Mouse (Mus musculus) neutrophil, adult 5-6 weeks (primary cell): ENCODE results near the gene Sobp. TPM values are rescaled to one million over a fixed set of nuclear protein-coding genes. Genes with fewer than 3 reads are reported as not detected.
A peak's percentile ranks its signal among the peaks of the same experiment; 100 is the strongest.

ENCODE experiments used
- ATAC-seq: fragments of 151-379, 151-347 bp; 2 replicates; pipeline ENCODE4 v1.8.0; 2017; ENCODE audit warnings: mild to moderate bottlenecking, moderate TSS enrichment; ENCODE audit not compliant: insufficient number of reproducible peaks, poor library complexity, low FRiP score, severe bottlenecking; ENCODE audit errors: extremely low read depth
- total RNA-seq: library from RNA; stranded (forward); fragments of 200-1000 nt; gene quantifications from 2 replicates; pipeline ENCODE4 v1.2.3, GENCODE M21; 2017

Sobp gene
- not detected in 2 replicates for total RNA-seq

DNA sequence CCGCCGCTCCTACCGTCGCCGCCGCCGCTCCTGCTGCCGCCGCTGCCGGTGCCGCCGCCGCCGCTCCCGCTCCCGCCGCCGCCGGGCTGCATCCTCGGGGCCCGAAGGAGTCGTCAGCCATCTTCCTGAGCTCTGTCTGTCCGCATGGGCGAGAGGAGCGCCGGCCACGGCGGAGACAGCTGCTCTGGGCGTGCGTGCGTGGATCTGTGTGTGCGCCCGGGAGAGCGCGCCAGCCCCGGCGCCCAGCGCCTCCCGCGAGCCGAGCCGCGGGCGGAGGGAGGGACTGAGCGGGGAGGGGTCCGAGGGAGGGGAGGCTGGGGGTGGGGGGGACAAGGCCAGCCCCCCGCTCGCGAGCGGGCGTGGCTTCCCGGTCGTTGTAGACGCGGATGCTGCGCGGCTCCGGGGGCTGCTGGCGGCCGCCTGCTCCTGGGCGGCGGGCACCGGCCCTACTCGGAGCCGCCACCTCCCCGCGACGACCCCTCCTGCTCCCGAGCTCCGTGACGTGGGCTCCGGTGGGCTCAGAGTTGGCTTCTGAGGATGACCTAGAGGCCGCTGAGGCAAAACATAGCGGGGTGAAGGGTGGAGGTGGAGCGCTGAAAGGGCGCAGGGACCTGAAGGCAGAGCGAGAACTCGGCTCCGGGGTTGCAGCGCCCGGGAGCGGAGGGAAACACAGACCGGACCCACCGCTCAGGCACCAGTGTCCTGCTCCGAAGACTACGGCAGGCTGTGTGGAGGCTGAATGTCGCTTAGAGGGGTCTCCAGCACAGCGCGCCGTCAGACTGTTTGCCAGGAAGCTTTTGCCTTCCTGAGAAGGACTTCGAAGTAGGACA, at the start of gene Sobp, which contains the start of gene 9030612E09Rik:
Gene Sobp, minus strand, starts transcription at position 205 of the 830 bp plus-strand sequence.
Gene 9030612E09Rik, plus strand, starts transcription at position 379 of the 830 bp plus-strand sequence.
- no peak for ATAC-seq

DNA sequence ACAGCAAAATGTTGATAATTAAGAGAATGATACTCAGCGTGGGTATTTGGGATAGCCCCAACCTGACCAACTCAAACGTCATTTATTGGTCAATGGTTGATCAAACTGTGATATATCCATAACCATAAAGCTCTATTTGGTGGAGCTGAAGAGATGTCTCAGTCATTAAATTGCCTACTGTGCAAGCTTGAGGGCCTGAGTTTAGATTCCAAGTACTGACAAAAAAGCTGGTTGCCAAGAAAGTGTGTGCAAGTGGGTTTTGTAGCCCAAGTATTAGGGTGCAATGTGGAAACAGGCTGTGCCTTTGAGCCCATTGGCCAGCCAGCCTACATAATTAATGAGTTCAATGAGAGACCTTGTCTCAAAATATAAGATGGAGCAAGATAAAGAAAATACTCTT, 49.1 kb upstream of the Sobp start:
- ATAC-seq: no peak

DNA sequence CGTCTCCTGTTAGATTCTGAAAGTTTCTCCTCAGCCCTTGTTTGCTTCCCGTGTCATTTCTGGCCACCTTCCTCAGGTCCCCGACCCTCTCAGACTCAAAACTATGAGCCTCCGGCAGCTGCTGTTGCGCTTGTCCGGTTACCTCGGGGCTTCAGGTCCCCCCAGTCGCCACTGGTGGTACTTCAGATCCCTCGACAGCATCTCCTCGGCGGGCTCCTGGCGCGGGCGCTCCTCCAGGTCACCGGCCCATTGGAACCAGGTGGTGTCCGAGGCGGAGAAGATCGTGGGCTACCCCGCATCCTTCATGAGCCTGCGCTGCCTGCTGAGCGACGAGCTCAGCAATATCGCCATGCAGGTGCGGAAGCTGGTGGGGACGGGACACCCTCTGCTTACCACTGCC, 47.3 kb upstream of the Sobp start:
- ATAC-seq: no peak

DNA sequence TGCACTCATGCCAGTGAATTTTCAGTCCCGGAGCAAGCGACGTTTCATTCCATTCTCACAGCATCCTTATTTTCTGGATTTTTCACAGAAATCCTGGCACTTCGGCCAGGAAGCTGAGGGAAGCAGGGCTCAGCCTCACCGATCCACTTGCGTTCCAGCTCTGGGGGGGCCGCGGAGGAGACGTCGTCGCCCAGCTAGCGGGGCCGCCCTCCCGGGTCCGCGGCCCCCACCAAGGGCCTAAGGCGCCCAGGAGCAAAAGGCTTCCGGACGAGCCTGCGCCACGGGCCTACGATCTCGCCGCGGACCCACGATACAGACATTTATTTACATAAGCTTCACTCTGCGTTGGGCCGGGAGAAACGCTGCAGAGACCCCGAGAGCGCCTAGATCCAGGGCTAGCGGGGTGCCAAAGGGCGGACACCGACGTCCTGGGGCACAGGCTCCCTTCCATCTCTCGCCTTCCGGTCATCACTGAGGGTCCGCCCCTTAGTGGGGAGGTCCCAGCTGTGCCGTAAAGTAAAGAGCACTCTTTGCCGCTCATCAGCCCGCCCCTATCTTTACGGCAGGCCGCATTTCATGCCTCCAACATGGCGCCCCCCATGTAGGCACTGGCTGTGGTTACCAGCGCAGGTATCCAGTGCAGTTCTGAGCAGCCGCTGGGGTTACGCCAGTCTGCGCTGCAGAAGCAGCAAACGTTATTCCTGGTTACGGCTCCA, 46.7 kb upstream of the Sobp start, which contains the start of gene Pdss2:
Gene Pdss2, plus strand, starts transcription at position 577 of the 716 bp plus-strand sequence.
- peak; percentile 100 for ATAC-seq

DNA sequence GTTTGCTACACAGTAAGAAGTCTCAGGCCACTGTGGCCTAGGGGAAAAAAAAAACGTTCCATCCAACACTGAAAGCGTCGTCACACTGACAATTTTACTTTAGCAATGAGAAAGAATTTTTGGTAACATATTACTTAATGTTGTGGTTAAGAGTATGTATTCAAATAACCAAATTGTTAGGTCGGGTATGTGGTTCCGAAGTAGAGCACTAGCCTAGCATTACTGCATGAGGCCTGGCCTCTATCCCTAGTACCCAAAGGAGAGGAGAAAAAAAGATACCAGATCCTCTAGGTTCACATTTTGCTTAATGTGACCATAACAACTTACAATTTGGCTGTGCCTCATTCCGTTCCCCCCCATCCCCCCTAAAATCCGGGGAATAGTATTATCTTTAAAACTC, 46.1 kb upstream of the Sobp start:
- no peak for ATAC-seq

DNA sequence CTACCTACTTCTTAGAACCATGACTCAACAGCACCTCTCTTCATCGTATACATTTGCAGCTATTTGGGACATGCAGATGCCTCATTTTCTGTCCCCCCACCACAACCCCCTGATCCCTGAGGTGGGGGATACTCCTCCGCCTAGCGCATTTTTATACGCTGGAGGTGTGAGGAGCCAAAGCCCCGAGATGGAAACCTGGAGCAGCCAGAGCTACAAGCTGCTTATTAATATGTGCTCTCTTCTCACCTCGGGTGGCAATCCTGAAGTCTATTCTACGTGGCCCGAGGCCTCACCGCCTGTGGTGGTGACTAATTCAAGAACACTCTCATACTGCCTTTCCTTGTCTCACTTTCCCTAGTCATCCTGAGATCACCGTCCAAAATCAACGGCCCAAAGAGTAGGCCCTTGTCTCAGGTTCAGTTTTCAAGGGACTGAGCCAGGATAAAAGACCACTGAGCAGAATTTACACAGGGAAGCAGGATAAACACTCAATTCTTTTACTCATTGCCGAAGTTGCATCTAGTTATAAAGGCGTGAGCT, 43.1 kb upstream of the Sobp start:
- ATAC-seq: no peak

DNA sequence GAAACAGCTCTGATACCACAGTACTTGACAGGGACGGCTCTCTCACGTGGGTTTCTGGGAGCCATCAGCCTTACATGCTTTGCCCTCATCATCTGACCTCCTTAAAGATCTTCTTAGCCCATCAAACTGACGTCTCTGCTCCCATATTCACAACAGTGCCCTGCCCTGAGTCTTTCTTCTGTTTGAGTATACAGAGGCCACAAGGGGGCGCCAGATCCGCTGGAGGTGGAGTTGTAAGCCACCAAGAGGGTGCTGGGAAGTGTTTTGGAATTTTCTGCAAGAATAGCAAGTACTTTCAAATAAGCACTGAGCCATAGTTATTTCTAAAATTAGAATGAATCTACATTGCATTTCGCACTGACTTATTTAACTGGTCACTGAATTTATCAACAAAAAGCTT, 37.5 kb upstream of the Sobp start:
- ATAC-seq: 0 out of 2 replicates have a peak, but pooled peaks have one; percentile 26

DNA sequence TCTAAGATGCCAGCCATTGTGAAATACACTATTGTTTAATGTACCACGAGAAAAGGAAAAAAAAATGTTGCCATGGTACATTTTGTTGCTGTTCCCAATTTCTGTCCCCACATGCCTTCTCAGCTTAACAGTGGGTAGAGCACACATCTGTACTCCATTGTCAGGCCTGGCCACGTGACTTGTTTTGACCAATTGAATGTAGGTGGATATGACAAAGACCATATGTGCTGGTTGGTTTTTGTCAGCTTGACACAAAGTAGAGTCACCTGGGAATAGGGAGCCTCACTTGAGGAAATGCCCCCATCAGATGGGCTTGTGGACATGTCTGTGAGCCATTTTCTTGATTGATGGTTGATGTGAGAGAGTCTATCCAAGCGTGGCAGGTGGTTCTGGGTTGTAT, 29.5 kb upstream of the Sobp start:
- ATAC-seq: no peak

DNA sequence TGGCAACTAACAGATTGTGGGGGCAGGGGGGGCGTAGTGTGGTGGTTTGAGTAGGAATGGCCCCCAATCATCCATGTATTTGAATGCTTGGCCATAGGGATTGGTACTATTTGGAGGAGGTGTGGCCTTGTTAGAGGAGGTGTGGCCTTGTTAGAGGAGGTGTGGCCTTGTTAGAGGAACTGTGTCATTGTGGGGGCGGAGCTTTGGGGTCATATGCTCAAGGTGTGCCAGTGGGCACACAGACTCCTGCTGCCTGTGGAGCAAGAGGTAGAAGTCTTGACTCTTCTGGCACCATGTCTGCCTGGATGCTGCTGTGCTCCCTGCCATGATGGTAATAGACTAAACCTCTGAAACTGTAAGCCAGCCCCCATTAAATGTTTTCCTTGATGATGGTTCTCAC, 25.9 kb upstream of the Sobp start:
- no peak for ATAC-seq

DNA sequence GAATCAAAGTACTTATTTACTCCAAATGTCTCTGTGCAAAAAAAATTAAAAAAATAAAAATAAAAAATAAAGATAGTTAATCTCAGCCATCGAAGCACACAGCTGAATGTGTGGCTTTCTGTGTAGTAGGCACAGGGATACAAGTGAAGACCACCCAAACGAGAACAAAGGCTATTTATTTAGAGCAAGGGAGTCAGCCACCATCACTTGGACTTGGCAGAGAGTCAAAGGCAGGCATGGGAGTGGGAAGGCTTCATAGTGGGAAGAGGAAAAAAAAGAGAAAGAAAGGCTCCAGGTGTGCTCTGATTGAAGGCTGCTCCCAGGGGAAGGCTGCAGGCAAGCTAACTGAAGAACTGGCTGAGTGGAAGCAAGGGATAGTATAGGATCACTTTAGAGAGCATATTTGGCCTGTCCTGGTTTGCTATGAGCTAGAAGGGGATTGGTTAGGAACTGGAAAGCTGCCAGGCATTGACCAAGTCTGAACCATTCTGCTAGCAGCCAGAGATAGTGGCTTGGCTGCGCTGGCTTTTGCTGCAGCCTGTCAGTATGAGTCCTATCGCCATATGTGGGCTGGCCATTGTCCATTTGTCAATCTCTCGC, 6.1 kb upstream of the Sobp start:
- no peak for ATAC-seq

DNA sequence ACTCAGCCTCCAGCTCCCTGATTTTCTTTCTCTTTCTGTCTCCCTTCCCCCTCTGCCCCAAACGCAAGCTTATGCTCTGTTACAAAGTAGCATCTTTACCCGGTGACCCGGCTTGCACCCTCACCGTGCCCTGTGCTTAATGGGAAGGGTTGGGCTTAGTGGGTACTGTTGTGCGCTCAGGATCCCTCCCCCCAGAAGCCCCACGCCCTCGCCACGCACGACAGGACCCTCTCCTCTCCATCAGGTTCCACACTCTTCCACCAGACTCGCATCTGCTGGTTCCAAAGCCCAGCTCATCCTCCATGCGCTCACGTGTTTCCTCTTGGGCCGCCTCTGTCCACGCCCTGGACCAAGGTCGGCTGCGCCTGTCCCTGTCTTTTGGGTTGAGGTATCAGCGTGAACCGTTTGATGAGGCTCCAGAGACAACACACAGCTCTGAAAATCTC, 849 bp upstream of the Sobp start:
- no peak for ATAC-seq

DNA sequence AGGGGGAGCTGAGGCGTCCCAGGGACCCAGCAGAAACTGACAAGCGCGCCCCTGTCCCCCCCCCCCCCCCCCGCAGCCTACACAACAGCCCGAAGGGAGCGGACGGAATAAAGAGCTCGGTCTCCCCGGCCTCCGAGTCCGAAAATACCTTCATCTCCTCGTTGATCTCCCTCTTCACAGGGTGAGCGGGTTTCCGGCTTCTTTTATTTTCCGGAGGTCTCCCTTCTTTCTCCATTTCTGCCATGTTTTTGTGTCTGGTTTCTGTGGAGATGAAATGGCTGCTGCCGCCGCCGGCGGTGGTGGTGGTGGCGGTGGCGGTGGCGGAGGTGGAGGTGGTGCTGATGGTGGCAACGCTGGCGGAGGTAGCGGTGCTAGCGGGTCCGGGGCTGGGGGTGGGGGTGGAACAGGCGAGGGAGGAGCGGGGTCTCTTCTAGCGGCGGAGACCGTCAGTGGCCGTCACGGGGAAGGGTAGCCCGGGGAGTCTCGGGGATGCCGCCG, 453 bp downstream of the Sobp start:
- ATAC-seq: no peak

DNA sequence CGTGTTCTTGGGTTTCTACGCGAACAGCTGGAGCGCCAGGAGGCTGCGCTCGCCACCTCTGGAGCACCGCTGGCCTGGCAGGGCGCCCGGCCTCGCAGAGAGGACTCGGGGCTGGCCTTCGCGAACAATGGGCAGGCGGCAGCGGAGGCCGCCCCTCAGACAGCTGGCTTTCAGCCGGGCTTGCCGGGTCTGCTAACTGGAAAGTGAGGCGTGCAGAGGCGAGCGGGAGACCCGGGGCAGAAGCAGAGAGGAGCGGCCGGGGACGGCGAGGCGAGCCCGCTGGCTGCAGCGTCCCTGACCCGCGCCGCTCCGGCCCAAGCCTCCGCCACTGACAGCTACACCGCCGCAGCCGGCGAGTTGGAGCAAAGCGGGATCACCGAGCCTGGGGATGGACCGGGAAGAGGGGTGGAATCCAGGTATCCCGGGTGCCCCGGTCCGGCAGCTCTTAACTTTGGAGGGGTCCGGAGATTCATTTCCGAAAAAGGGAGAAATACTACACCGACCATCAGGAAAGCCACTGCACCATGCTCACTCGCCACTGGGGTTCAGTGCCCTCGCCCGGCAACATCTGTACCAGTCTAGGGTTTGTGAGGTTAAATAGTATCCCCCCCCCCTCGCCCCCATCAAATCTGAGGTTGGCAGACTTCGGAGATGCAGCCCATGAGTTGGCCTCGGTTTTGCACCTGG, 1.0 kb downstream of the Sobp start:
- no peak for ATAC-seq

DNA sequence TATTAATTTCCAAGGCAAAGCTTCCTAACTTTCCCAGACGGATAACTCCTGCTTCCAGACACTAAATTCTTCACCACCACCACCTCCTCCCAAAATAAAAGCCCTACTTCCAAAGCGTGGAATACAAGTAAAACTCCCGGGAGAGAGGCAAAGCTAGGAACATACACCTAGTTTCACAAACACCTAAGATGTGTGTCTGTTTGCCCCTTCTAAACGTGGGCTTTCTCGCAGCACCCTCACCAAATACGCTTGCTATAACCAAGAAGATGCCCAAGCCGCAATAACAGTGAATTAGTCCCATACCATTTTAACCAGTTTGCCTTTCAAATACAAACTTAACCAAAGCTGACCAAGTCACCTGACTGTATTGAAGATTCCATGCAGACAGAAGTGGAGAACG, 1.8 kb downstream of the Sobp start:
- no peak for ATAC-seq

DNA sequence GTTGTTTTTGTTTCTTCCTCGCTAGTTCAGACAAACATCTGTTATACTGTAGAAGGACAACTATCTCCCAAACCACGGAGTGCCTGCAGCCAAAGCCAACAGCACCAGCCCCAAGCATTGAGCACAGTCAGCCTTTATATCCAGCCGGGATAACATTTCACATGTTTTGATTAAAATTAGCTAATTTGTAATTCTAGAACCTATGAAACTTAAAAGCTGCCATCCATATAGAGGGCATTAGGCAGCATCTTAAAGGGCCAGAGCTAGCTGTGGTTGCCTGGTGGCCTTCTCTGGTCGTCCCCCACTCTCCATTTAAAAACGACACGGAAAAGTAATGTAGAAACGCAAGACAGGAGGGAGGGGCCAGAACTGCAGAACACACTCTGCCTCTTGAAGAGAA, 2.3 kb downstream of the Sobp start:
- ATAC-seq: no peak

DNA sequence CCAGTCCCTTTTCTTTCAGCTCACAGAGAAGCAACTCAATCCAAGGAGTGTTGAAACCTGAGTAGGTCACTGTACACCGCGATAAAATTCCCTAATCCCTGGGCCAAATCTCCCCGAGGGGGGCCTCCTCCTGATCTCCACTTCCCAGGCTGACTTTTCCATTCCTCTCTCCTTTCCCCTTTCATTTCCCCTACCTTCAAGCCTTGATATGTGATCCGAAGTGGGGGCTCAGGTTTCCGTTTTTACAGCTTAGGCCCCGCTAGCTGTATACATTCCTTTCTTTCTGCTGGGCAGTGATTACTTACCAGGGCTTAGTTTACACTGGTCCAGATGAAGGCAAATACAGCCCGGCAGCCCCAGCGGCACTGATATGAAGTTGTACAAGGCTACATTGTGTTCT, 3.2 kb downstream of the Sobp start:
- no peak for ATAC-seq

DNA sequence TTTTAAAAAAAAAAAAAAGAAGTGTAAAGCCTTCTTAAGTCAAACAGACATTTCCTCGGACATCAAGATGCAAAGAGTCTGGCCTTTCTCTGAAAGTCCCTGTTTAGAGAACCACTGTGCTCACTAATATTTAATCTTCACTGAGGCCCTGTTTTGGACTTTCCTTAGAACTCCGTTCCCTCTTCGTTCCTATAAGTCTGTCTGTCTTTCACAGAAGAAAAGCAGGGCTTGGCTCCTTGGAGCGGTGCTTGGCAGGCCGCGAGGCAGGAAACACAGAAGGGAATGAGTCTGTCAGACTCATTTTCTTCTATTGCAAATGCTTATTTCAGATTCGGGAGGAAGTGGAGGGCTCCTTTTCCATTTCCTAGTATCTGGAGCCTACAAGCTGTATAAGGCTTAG, 5.5 kb downstream of the Sobp start:
- no peak for ATAC-seq

DNA sequence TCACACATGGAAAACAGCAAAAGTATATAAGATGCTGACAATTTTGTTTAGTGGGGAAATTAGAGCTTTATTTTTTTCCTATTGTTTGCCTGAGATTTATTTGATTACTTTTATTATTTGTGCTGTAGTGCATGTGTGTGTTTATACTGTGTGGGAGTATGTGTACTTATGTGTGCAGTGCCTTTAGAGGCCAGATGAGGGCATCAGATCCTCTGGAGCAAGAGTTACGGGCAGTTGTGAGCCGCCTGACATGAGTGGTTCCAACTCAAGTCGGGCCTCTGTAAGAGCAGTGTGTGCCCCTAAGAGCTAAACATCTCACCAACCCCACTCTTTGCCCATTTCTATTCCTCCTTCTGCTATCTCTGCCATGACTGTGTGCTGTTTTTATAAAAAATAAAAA, 7.5 kb downstream of the Sobp start:
- ATAC-seq: no peak

DNA sequence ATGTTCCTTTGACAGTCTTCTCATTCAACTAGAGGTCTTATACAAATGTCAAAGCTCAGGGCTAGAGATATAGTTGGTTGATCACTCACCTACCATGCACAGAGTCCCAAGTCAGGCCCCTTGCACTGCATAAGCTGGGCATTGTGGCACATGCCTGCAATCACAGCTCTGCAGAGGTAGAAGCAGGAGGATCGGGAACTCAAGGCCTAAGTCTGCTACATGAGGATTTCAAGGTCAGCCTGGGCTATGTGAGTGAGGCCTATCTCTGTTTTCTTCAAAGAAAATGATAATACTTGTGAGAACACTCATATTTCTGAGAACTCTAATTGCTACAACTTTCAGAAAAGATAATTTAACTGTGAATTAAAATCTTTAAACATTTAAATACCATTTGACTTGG, 8.2 kb downstream of the Sobp start:
- no peak for ATAC-seq
